Mouse (Mus musculus): ENCODE data around the gene Myh2. TPM values are rescaled to one million over a fixed set of nuclear protein-coding genes. Genes with fewer than 3 reads are reported as not detected.

The Myh2 gene
- polyA plus RNA-seq, 1 experiment: not detected

- 0 out of 2 replicates have a peak, but pooled peaks cover 5% of the 10 kb centered on the region for H3K9me3 ChIP-seq
- H3K4me3 ChIP-seq (replicated peaks): no peak overlapping the region
- no peaks in the 10 kb centered on the region for H3K4me1 ChIP-seq
- TF ChIP-seq FLI1 (IDR thresholded peaks at IDR 0.05; ENCODE audit: low read length) (no peak), GATA1 (IDR thresholded peaks at IDR 0.05; ENCODE audit: borderline replicate concordance, low read length) (no peak)
- no peaks in the 10 kb centered on the region for H3K36me3 ChIP-seq (replicated peaks; ENCODE audit: low read length)
- no peaks in the 10 kb centered on the region for H3K27me3 ChIP-seq (replicated peaks)
Observed at GRCm38 (mm10) chr11:67235639-67236358, 65.0 kb downstream of the Myh2 start.

GRCm38 (mm10) chr11:67236799-67237198 lies 66.0 kb downstream of the Myh2 start:
- 0 out of 2 replicates have a peak, but pooled peaks cover 5% of the 10 kb centered on the region for H3K9me3 ChIP-seq
- no peaks in the 10 kb centered on the region for H3K4me1 ChIP-seq
- no peaks in the 10 kb centered on the region for H3K27me3 ChIP-seq (replicated peaks)
- H3K4me3 ChIP-seq (replicated peaks): no peak overlapping the region
- no peaks in the 10 kb centered on the region for H3K36me3 ChIP-seq (replicated peaks; ENCODE audit: low read length)
- TF ChIP-seq FLI1 (IDR thresholded peaks at IDR 0.05; ENCODE audit: low read length) (no peak), GATA1 (IDR thresholded peaks at IDR 0.05; ENCODE audit: borderline replicate concordance, low read length) (no peak)

GRCm38 (mm10) chr11:67237481-67238079 lies 66.8 kb downstream of the Myh2 start, which contains the start of gene Myh4:
TSS of gene Myh4 (plus strand) at chr11:67238029.
- no peak for TF ChIP-seq FLI1 (IDR thresholded peaks at IDR 0.05; ENCODE audit: low read length)
- TF ChIP-seq GATA1 (IDR thresholded peaks at IDR 0.05; ENCODE audit: borderline replicate concordance, low read length): no peak
- Histone ChIP-seq H3K4me3 (replicated peaks) (no peak within 1 kb of the TSS), H3K27me3 (replicated peaks) (no peaks in the 10 kb centered on the region), H3K9me3 (0 out of 2 replicates have a peak, but pooled peaks cover under 1% of the 10 kb centered on the region), H3K4me1 (no peaks in the 10 kb centered on the region), H3K36me3 (replicated peaks; ENCODE audit: low read length) (no peaks in the 10 kb centered on the region)

- TF ChIP-seq GATA1 (IDR thresholded peaks at IDR 0.05; ENCODE audit: borderline replicate concordance, low read length) (no peak), FLI1 (IDR thresholded peaks at IDR 0.05; ENCODE audit: low read length) (no peak)
- no peaks in the 10 kb centered on the region for H3K4me1 ChIP-seq
- no peak overlapping the region for H3K4me3 ChIP-seq (replicated peaks)
- no peaks in the 10 kb centered on the region for H3K9me3 ChIP-seq
- no peaks in the 10 kb centered on the region for H3K27me3 ChIP-seq (replicated peaks)
- H3K36me3 ChIP-seq (replicated peaks; ENCODE audit: low read length): no peaks in the 10 kb centered on the region
Observed at GRCm38 (mm10) chr11:67241051-67241450, 70.2 kb downstream of the Myh2 start.

Other genes starting within 250 kb of the Myh2 start
- not detected in 2 replicates for gene Tmem238l, start 214.4 kb upstream of the Myh2 start, polyA plus RNA-seq (2012; ENCODE audit: insufficient read depth, low replicate concordance)
- gene Tmem220, start 145.9 kb upstream of the Myh2 start, polyA plus RNA-seq (2012; ENCODE audit: insufficient read depth, low replicate concordance): 1.8 TPM in 1 of 2 replicates, not detected in the other
- gene Adprm, start 118.4 kb upstream of the Myh2 start, polyA plus RNA-seq (2012; ENCODE audit: insufficient read depth, low replicate concordance): 0.82 TPM in 1 of 2 replicates, not detected in the other
- 1.2 TPM in 1 of 2 replicates, not detected in the other for gene Sco1, start 118.4 kb upstream of the Myh2 start, polyA plus RNA-seq (2012; ENCODE audit: insufficient read depth, low replicate concordance)
- gene Myh3, start 92.7 kb upstream of the Myh2 start, polyA plus RNA-seq (2012; ENCODE audit: insufficient read depth, low replicate concordance): not detected in 2 replicates
- gene Myh1, start 29.0 kb downstream of the Myh2 start, polyA plus RNA-seq (2012; ENCODE audit: insufficient read depth, low replicate concordance): not detected in 2 replicates
- gene Myh4, start 67.0 kb downstream of the Myh2 start, polyA plus RNA-seq (2012; ENCODE audit: insufficient read depth, low replicate concordance): not detected in 2 replicates
- gene Myh8, start 106.1 kb downstream of the Myh2 start, polyA plus RNA-seq (2012; ENCODE audit: insufficient read depth, low replicate concordance): 0.54 TPM in 1 of 2 replicates, not detected in the other
- gene Myh13, start 150.6 kb downstream of the Myh2 start, polyA plus RNA-seq (2012; ENCODE audit: insufficient read depth, low replicate concordance): not detected in 2 replicates

Data from megakaryocyte, embryonic 14.5 days (primary cell).